Mouse (Mus musculus): Measurements from ENCODE around the gene Slc39a9.

The Slc39a9 gene

DNA sequence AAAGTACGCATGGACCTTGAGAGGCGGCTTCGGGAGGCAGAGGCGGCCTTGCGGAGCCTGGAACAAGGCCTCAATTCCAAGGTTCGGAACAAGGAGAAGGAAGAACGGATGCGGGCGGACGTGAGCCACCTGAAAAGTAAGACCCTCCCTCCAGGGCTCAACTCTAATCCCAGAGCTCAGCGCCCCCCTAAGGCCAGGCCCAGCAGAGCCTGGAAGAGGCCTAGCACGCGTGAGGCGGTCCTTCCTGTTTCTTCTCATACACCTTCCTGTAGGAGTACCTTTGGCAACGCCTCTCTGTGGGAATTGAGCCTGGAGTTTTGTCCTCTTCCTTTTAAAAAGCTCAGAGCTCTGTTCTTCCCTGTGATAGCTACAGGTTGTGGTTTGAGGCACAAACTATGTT, 77.8 kb downstream of the Slc39a9 start:
- no peak for DNase-seq

- DNase-seq = peak; percentile 75 to 80
These were observed 81.3 kb downstream of the Slc39a9 start for GRCm38 (mm10) chr12:80724853-80725559.

GRCm38 (mm10) chr12:80728207-80728606, 84.5 kb downstream of the Slc39a9 start:
- DNase-seq = no peak

DNA sequence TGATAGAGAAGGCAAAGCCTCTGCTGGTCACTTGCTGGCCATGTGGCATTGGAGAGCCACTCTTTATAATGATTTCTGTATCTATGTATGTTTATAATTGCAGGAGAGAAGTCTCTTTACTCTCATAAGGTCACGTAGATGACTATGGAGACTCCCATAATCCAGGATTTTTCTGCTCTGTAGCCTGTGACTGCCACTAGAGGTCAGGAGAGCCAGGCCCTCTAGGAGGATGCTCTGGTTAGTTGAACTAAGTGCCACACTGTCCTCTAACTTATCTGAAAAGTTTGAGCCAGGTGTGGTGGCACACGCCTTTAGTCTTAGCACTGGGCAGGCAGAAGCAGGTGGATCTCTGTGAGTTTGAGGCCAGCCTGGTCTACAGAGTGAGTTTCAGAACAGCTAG, 85.1 kb downstream of the Slc39a9 start:
- no peak for DNase-seq

- peak; percentile 78 to 80 for DNase-seq
These were observed 86.3 kb downstream of the Slc39a9 start for GRCm38 (mm10) chr12:80729758-80730530.

DNA sequence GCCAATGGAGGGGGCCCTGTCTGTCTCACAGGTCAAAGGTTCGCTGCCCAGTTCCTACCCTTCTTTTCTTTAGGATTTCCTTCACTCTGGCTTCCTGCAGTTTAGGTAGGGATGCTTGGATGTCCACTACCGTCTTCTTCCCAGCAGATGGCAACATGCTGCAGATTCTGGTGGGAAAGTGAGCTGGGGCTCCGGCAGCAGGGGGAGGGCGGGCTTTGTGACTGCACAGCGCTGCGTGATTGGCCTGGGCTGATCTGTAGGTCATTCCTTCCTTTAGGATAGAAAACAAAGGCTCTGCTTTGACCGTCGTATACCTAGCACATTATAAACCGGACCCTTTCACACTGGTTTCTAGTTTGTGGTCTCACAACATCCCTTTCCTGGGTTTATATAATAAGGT, 86.9 kb downstream of the Slc39a9 start:
- peak; percentile 34 to 36 for DNase-seq

All from lung, adult 18-20 months (tissue).